Mouse (Mus musculus): ENCODE measurements around the gene Mphosph9. TPM values are rescaled to one million over a fixed set of nuclear protein-coding genes. Genes with fewer than 3 reads are reported as not detected.

Mphosph9 gene
- polyA plus RNA-seq, 1 experiment from 2014 or later, result 17.0 TPM

- H3K4me1 ChIP-seq, result peaks cover 30% of the 10 kb centered on the region
- H3K27ac ChIP-seq, result no peak overlapping the region
- H3K4me3 ChIP-seq, result no peak overlapping the region
- H3K4me2 ChIP-seq (replicated peaks), result no peak overlapping the region
- no peaks in the 10 kb centered on the region for H3K9me3 ChIP-seq
- no peak overlapping the region for H3K9ac ChIP-seq
- 0 out of 2 replicates have a peak, but pooled peaks cover 3% of the 10 kb centered on the region for H3K36me3 ChIP-seq
- WGBS, result 59% methylated on average over 6 of the region's 6 CpGs
- no peaks in the 10 kb centered on the region for H3K27me3 ChIP-seq
- ATAC-seq (ENCODE audit: insufficient number of reproducible peaks, insufficient read depth, low FRiP score, low TSS enrichment), result no peak
These were observed 117.9 kb downstream of the Mphosph9 start for GRCm38 (mm10) chr5:124209850-124210249.

- H3K4me1 ChIP-seq, result peaks cover 30% of the 10 kb centered on the region
- H3K36me3 ChIP-seq, result 0 out of 2 replicates have a peak, but pooled peaks cover 2% of the 10 kb centered on the region
- H3K4me2 ChIP-seq (replicated peaks), result no peak overlapping the region
- ATAC-seq (ENCODE audit: insufficient number of reproducible peaks, insufficient read depth, low FRiP score, low TSS enrichment), result no peak
- no peak overlapping the region for H3K4me3 ChIP-seq
- no peaks in the 10 kb centered on the region for H3K27me3 ChIP-seq
- WGBS, result 78% methylated on average over 8 of the region's 8 CpGs
- H3K27ac ChIP-seq, result no peak overlapping the region
- no peaks in the 10 kb centered on the region for H3K9me3 ChIP-seq
- H3K9ac ChIP-seq, result no peak overlapping the region
These were observed 119.7 kb downstream of the Mphosph9 start for GRCm38 (mm10) chr5:124208030-124208429.

GRCm38 (mm10) chr5:124206481-124207038 is 121.2 kb downstream of the Mphosph9 start:
- Histone ChIP-seq H3K27ac (no peak overlapping the region), H3K36me3 (no peaks in the 10 kb centered on the region), H3K4me1 (peaks cover 30% of the 10 kb centered on the region), H3K9me3 (no peaks in the 10 kb centered on the region), H3K27me3 (no peaks in the 10 kb centered on the region), H3K4me2 (replicated peaks) (no peak overlapping the region), H3K4me3 (no peak overlapping the region), H3K9ac (no peak overlapping the region)
- WGBS, result 30% methylated on average over 13 of the region's 13 CpGs
- 0 out of 2 replicates have a peak, but pooled peaks have one; percentile 25 for ATAC-seq (ENCODE audit: insufficient number of reproducible peaks, insufficient read depth, low FRiP score, low TSS enrichment)

- no peak for ATAC-seq (ENCODE audit: insufficient number of reproducible peaks, insufficient read depth, low FRiP score, low TSS enrichment)
- WGBS, result 21% methylated on average over 5 of the region's 5 CpGs
- Histone ChIP-seq H3K4me1 (peaks cover 25% of the 10 kb centered on the region), H3K4me3 (no peak overlapping the region), H3K27ac (no peak overlapping the region), H3K9me3 (no peaks in the 10 kb centered on the region), H3K36me3 (no peaks in the 10 kb centered on the region), H3K27me3 (no peaks in the 10 kb centered on the region), H3K9ac (0 out of 2 replicates have a peak overlapping the region, but pooled peaks have one; percentile 10), H3K4me2 (replicated peaks) (no peak overlapping the region)
These were observed 121.9 kb downstream of the Mphosph9 start for GRCm38 (mm10) chr5:124205809-124206380.

GRCm38 (mm10) chr5:124205211-124205610 is 122.6 kb downstream of the Mphosph9 start:
- H3K27ac ChIP-seq, result no peak overlapping the region
- no peaks in the 10 kb centered on the region for H3K36me3 ChIP-seq
- H3K4me1 ChIP-seq, result peaks cover 22% of the 10 kb centered on the region
- H3K27me3 ChIP-seq, result no peaks in the 10 kb centered on the region
- no peak for ATAC-seq (ENCODE audit: insufficient number of reproducible peaks, insufficient read depth, low FRiP score, low TSS enrichment)
- no peak overlapping the region for H3K4me2 ChIP-seq (replicated peaks)
- no peak overlapping the region for H3K4me3 ChIP-seq
- H3K9me3 ChIP-seq, result no peaks in the 10 kb centered on the region
- WGBS, result 64% methylated on average over 9 of the region's 9 CpGs
- H3K9ac ChIP-seq, result no peak overlapping the region

GRCm38 (mm10) chr5:124204127-124204794 is 123.5 kb downstream of the Mphosph9 start:
- Histone ChIP-seq H3K4me1 (peaks cover 22% of the 10 kb centered on the region), H3K27ac (no peak overlapping the region), H3K27me3 (no peaks in the 10 kb centered on the region), H3K36me3 (no peaks in the 10 kb centered on the region), H3K4me2 (replicated peaks) (no peak overlapping the region), H3K9ac (no peak overlapping the region), H3K4me3 (no peak overlapping the region), H3K9me3 (no peaks in the 10 kb centered on the region)
- WGBS, result 86% methylated on average over 9 of the region's 9 CpGs
- ATAC-seq (ENCODE audit: insufficient number of reproducible peaks, insufficient read depth, low FRiP score, low TSS enrichment), result no peak

- Histone ChIP-seq H3K27ac (no peak overlapping the region), H3K4me2 (replicated peaks) (no peak overlapping the region), H3K9me3 (no peaks in the 10 kb centered on the region), H3K9ac (no peak overlapping the region), H3K4me3 (no peak overlapping the region), H3K36me3 (no peaks in the 10 kb centered on the region), H3K4me1 (peaks cover 22% of the 10 kb centered on the region), H3K27me3 (no peaks in the 10 kb centered on the region)
- ATAC-seq (ENCODE audit: insufficient number of reproducible peaks, insufficient read depth, low FRiP score, low TSS enrichment), result no peak
- 81% methylated on average over 4 of the region's 4 CpGs for WGBS
These were observed 124.5 kb downstream of the Mphosph9 start for GRCm38 (mm10) chr5:124203251-124203650.

GRCm38 (mm10) chr5:124202071-124202470 is 125.7 kb downstream of the Mphosph9 start:
- Histone ChIP-seq H3K36me3 (no peaks in the 10 kb centered on the region), H3K4me3 (no peak overlapping the region), H3K27me3 (no peaks in the 10 kb centered on the region), H3K9me3 (no peaks in the 10 kb centered on the region), H3K4me2 (replicated peaks) (no peak overlapping the region), H3K4me1 (peaks cover 18% of the 10 kb centered on the region), H3K9ac (no peak overlapping the region), H3K27ac (no peak overlapping the region)
- no peak for ATAC-seq (ENCODE audit: insufficient number of reproducible peaks, insufficient read depth, low FRiP score, low TSS enrichment)
- WGBS, result 64% methylated on average over 4 of the region's 4 CpGs

- 75% methylated on average over 2 of the region's 2 CpGs for whole genome bisulfite sequencing
- H3K4me2 ChIP-seq (replicated peaks), result no peak overlapping the region
These were observed 126.2 kb downstream of the Mphosph9 start for GRCm38 (mm10) chr5:124201564-124201963.

More at GRCm38 (mm10) chr5:124201564-124201963, 126.2 kb downstream of the Mphosph9 start:
- Histone ChIP-seq H3K9ac (no peak overlapping the region), H3K36me3 (no peaks in the 10 kb centered on the region), H3K4me3 (no peak overlapping the region), H3K27ac (no peak overlapping the region), H3K4me1 (peaks cover 13% of the 10 kb centered on the region), H3K27me3 (no peaks in the 10 kb centered on the region), H3K9me3 (no peaks in the 10 kb centered on the region)
- ATAC-seq (ENCODE audit: insufficient number of reproducible peaks, insufficient read depth, low FRiP score, low TSS enrichment), result no peak

Other genes starting within 250 kb of the Mphosph9 start
- gene Abcb9, start 232.2 kb downstream of the Mphosph9 start, polyA plus RNA-seq (2016; fragmentation: Nextera tagmentation; extraction: Ambion mirVana), result 1.3 and 1.9 TPM in 2 replicates
- 19.2 and 21.0 TPM in 2 replicates for gene Ogfod2, start 215.7 kb downstream of the Mphosph9 start, polyA plus RNA-seq (2016; fragmentation: Nextera tagmentation; extraction: Ambion mirVana)
- 113 and 122 TPM in 2 replicates for gene Arl6ip4, start 211.9 kb downstream of the Mphosph9 start, polyA plus RNA-seq (2016; fragmentation: Nextera tagmentation; extraction: Ambion mirVana)
- 4.4 and 4.8 TPM in 2 replicates for gene Pitpnm2, start 78.2 kb downstream of the Mphosph9 start, polyA plus RNA-seq (2016; fragmentation: Nextera tagmentation; extraction: Ambion mirVana)
- 17.2 and 18.1 TPM in 2 replicates for gene 2810006K23Rik, start 117 bp upstream of the Mphosph9 start, polyA plus RNA-seq (2016; fragmentation: Nextera tagmentation; extraction: Ambion mirVana)
- 82.6 and 143 TPM in 2 replicates for gene Cdk2ap1, start 35.1 kb upstream of the Mphosph9 start, polyA plus RNA-seq (2016; fragmentation: Nextera tagmentation; extraction: Ambion mirVana)
- gene Sbno1, start 98.0 kb upstream of the Mphosph9 start, polyA plus RNA-seq (2016; fragmentation: Nextera tagmentation; extraction: Ambion mirVana), result 94.4 and 94.7 TPM in 2 replicates
- gene Kmt5a, start 112.0 kb upstream of the Mphosph9 start, polyA plus RNA-seq (2016; fragmentation: Nextera tagmentation; extraction: Ambion mirVana), result 60.9 and 71.3 TPM in 2 replicates
- 29.5 and 30.7 TPM in 2 replicates for gene Rilpl2, start 150.4 kb upstream of the Mphosph9 start, polyA plus RNA-seq (2016; fragmentation: Nextera tagmentation; extraction: Ambion mirVana)
- gene Snrnp35, start 155.2 kb upstream of the Mphosph9 start, polyA plus RNA-seq (2016; fragmentation: Nextera tagmentation; extraction: Ambion mirVana), result 26.5 and 27.2 TPM in 2 replicates
- 29.2 and 29.6 TPM in 2 replicates for gene Rilpl1, start 203.4 kb upstream of the Mphosph9 start, polyA plus RNA-seq (2016; fragmentation: Nextera tagmentation; extraction: Ambion mirVana)
- gene Tmed2, start 212.7 kb upstream of the Mphosph9 start, polyA plus RNA-seq (2016; fragmentation: Nextera tagmentation; extraction: Ambion mirVana), result 453 and 479 TPM in 2 replicates
- gene Ddx55, start 224.9 kb upstream of the Mphosph9 start, polyA plus RNA-seq (2016; fragmentation: Nextera tagmentation; extraction: Ambion mirVana), result 17.4 and 18.3 TPM in 2 replicates